Mouse (Mus musculus): ENCODE results near the gene Capsl.

GRCm38 (mm10) chr15:9409475-9409874 is 26.4 kb upstream of the Capsl start:
- TF ChIP-seq POLR2A (IDR thresholded peaks at IDR 0.05; ENCODE audit: insufficient read length, low read depth) (no peak), MAX (IDR thresholded peaks at IDR 0.05; ENCODE audit: low read depth) (no peak), POLR2AphosphoS2 (IDR thresholded peaks at IDR 0.05; ENCODE audit: insufficient read length, low read depth) (no peak), CEBPB (IDR thresholded peaks at IDR 0.05; ENCODE audit: insufficient read depth, poor library complexity, severe bottlenecking) (no peak), TCF12 (IDR thresholded peaks at IDR 0.05; ENCODE audit: insufficient read depth, poor library complexity, severe bottlenecking) (no peak), E2F4 (IDR thresholded peaks at IDR 0.05; ENCODE audit: insufficient read depth) (no peak), USF1 (IDR thresholded peaks at IDR 0.05; ENCODE audit: low read depth) (no peak), MYOG (IDR thresholded peaks at IDR 0.05; ENCODE audit: control insufficient read depth in 1 of 3, insufficient read depth in 1 of 3, insufficient read length in 2 of 3, low read depth in 2 of 3) (no peak), MYOD1 (IDR thresholded peaks at IDR 0.05; ENCODE audit: control insufficient read depth in 1 of 3, insufficient read length in 2 of 3, low read depth in 2 of 3) (no peak), REST (IDR thresholded peaks at IDR 0.05; ENCODE audit: insufficient read depth, insufficient read length) (no peak), SRF (IDR thresholded peaks at IDR 0.05; ENCODE audit: control insufficient read depth, insufficient read length, low read depth) (no peak)

All from myocyte (in vitro differentiated cells).